Mouse (Mus musculus): ENCODE measurements at regions not wholly inside any gene's neighbourhood (a gene's known extent, or its start where the extent isn't known, plus 50 kb on each side); places are given as distances from the start of the nearest gene placed in this dataset.

GRCm38 (mm10) chr5:7428291-7428690 is 83.7 kb upstream of the Zfp804b start:
- in situ Hi-C loops (cut with MboI; ENCODE audit: low sequenced_read_pairs in 2 of 2, unreplicated experiment in 2 of 2), result no loop called here
- Histone ChIP-seq H3K4me3 (ENCODE audit: insufficient read depth in 1 of 2, low read depth in 1 of 2, low read length in 2 of 2, poor library complexity in 1 of 2, severe bottlenecking in 1 of 2) (no peak overlapping the region), H3K9me3 (ENCODE audit: control insufficient read depth, insufficient read depth, low read depth, low read length) (no peaks in the 10 kb centered on the region), H3K9ac (ENCODE audit: insufficient read depth, low read depth, low read length, poor library complexity, severe bottlenecking) (no peak overlapping the region), H3K27ac (ENCODE audit: insufficient read depth, low read depth, low read length, poor library complexity, severe bottlenecking) (no peak overlapping the region), H3K36me3 (ENCODE audit: control insufficient read depth, insufficient read depth, low read length, poor library complexity, severe bottlenecking) (no peaks in the 10 kb centered on the region), H3K4me1 (ENCODE audit: control insufficient read depth in 2 of 2, insufficient read depth in 2 of 2, low read length in 2 of 2, poor library complexity in 1 of 2) (no peaks in the 10 kb centered on the region)
- DNase-seq (ENCODE audit: low read depth, low spot score), result peak; percentile 11
- TF ChIP-seq HCFC1 (IDR thresholded peaks at IDR 0.05; ENCODE audit: borderline replicate concordance, insufficient read depth, low read length), result no peak
- no peak for TF ChIP-seq ZNF384 (IDR thresholded peaks at IDR 0.05; ENCODE audit: low read depth, low read length)
- TF ChIP-seq CHD2 (IDR thresholded peaks at IDR 0.05; ENCODE audit: low read depth, low read length), result no peak
- no peak for TF ChIP-seq MAFK (IDR thresholded peaks at IDR 0.05; ENCODE audit: insufficient read depth, low read depth, low read length)
- TF ChIP-seq ZC3H11A (IDR thresholded peaks at IDR 0.05; ENCODE audit: borderline replicate concordance, low read depth, low read length), result no peak

- no peak for DNase-seq (ENCODE audit: low read depth, low spot score)
- Histone ChIP-seq H3K9me3 (ENCODE audit: control insufficient read depth, insufficient read depth, low read depth, low read length) (no peaks in the 10 kb centered on the region), H3K4me1 (ENCODE audit: control insufficient read depth in 2 of 2, insufficient read depth in 2 of 2, low read length in 2 of 2, poor library complexity in 1 of 2) (no peaks in the 10 kb centered on the region), H3K4me3 (ENCODE audit: insufficient read depth in 1 of 2, low read depth in 1 of 2, low read length in 2 of 2, poor library complexity in 1 of 2, severe bottlenecking in 1 of 2) (no peak overlapping the region), H3K27ac (ENCODE audit: insufficient read depth, low read depth, low read length, poor library complexity, severe bottlenecking) (no peak overlapping the region), H3K9ac (ENCODE audit: insufficient read depth, low read depth, low read length, poor library complexity, severe bottlenecking) (no peak overlapping the region), H3K36me3 (ENCODE audit: control insufficient read depth, insufficient read depth, low read length, poor library complexity, severe bottlenecking) (no peaks in the 10 kb centered on the region)
- TF ChIP-seq HCFC1 (IDR thresholded peaks at IDR 0.05; ENCODE audit: borderline replicate concordance, insufficient read depth, low read length) (no peak), MAFK (IDR thresholded peaks at IDR 0.05; ENCODE audit: insufficient read depth, low read depth, low read length) (no peak), ZC3H11A (IDR thresholded peaks at IDR 0.05; ENCODE audit: borderline replicate concordance, low read depth, low read length) (no peak), CHD2 (IDR thresholded peaks at IDR 0.05; ENCODE audit: low read depth, low read length) (no peak), ZNF384 (IDR thresholded peaks at IDR 0.05; ENCODE audit: low read depth, low read length) (no peak)
- in situ Hi-C loops (cut with MboI; ENCODE audit: low sequenced_read_pairs in 2 of 2, unreplicated experiment in 2 of 2), result no loop called here
Observed at GRCm38 (mm10) chr5:7436461-7436860, 91.9 kb upstream of the Zfp804b start.

GRCm38 (mm10) chr5:7448001-7448400 is 103.4 kb upstream of the Zfp804b start:
- Histone ChIP-seq H3K9me3 (ENCODE audit: control insufficient read depth, insufficient read depth, low read depth, low read length) (no peaks in the 10 kb centered on the region), H3K9ac (ENCODE audit: insufficient read depth, low read depth, low read length, poor library complexity, severe bottlenecking) (no peak overlapping the region), H3K4me3 (ENCODE audit: insufficient read depth in 1 of 2, low read depth in 1 of 2, low read length in 2 of 2, poor library complexity in 1 of 2, severe bottlenecking in 1 of 2) (no peak overlapping the region), H3K27ac (ENCODE audit: insufficient read depth, low read depth, low read length, poor library complexity, severe bottlenecking) (no peak overlapping the region), H3K36me3 (ENCODE audit: control insufficient read depth, insufficient read depth, low read length, poor library complexity, severe bottlenecking) (no peaks in the 10 kb centered on the region), H3K4me1 (ENCODE audit: control insufficient read depth in 2 of 2, insufficient read depth in 2 of 2, low read length in 2 of 2, poor library complexity in 1 of 2) (no peaks in the 10 kb centered on the region)
- DNase-seq (ENCODE audit: low read depth, low spot score), result no peak
- TF ChIP-seq CHD2 (IDR thresholded peaks at IDR 0.05; ENCODE audit: low read depth, low read length) (no peak), MAFK (IDR thresholded peaks at IDR 0.05; ENCODE audit: insufficient read depth, low read depth, low read length) (no peak), HCFC1 (IDR thresholded peaks at IDR 0.05; ENCODE audit: borderline replicate concordance, insufficient read depth, low read length) (no peak), ZC3H11A (IDR thresholded peaks at IDR 0.05; ENCODE audit: borderline replicate concordance, low read depth, low read length) (no peak), ZNF384 (IDR thresholded peaks at IDR 0.05; ENCODE audit: low read depth, low read length) (no peak)
- in situ Hi-C loops (cut with MboI; ENCODE audit: low sequenced_read_pairs in 2 of 2, unreplicated experiment in 2 of 2), result no loop called here

- in situ Hi-C loops (cut with MboI; ENCODE audit: low sequenced_read_pairs in 2 of 2, unreplicated experiment in 2 of 2), result no loop called here
- Histone ChIP-seq H3K9me3 (ENCODE audit: control insufficient read depth, insufficient read depth, low read depth, low read length) (no peaks in the 10 kb centered on the region), H3K4me1 (ENCODE audit: control insufficient read depth in 2 of 2, insufficient read depth in 2 of 2, low read length in 2 of 2, poor library complexity in 1 of 2) (no peaks in the 10 kb centered on the region), H3K4me3 (ENCODE audit: insufficient read depth in 1 of 2, low read depth in 1 of 2, low read length in 2 of 2, poor library complexity in 1 of 2, severe bottlenecking in 1 of 2) (no peak overlapping the region), H3K27ac (ENCODE audit: insufficient read depth, low read depth, low read length, poor library complexity, severe bottlenecking) (no peak overlapping the region), H3K9ac (ENCODE audit: insufficient read depth, low read depth, low read length, poor library complexity, severe bottlenecking) (no peak overlapping the region), H3K36me3 (ENCODE audit: control insufficient read depth, insufficient read depth, low read length, poor library complexity, severe bottlenecking) (no peaks in the 10 kb centered on the region)
- no peak for DNase-seq (ENCODE audit: low read depth, low spot score)
- TF ChIP-seq ZC3H11A (IDR thresholded peaks at IDR 0.05; ENCODE audit: borderline replicate concordance, low read depth, low read length) (no peak), HCFC1 (IDR thresholded peaks at IDR 0.05; ENCODE audit: borderline replicate concordance, insufficient read depth, low read length) (no peak), MAFK (IDR thresholded peaks at IDR 0.05; ENCODE audit: insufficient read depth, low read depth, low read length) (no peak), ZNF384 (IDR thresholded peaks at IDR 0.05; ENCODE audit: low read depth, low read length) (no peak), CHD2 (IDR thresholded peaks at IDR 0.05; ENCODE audit: low read depth, low read length) (no peak)
Observed at GRCm38 (mm10) chr5:7454896-7455295, 110.3 kb upstream of the Zfp804b start.

GRCm38 (mm10) chr5:7457102-7457501 is 112.5 kb upstream of the Zfp804b start:
- H3K9me3 ChIP-seq (ENCODE audit: control insufficient read depth, insufficient read depth, low read depth, low read length), result no peaks in the 10 kb centered on the region
- no peaks in the 10 kb centered on the region for H3K4me1 ChIP-seq (ENCODE audit: control insufficient read depth in 2 of 2, insufficient read depth in 2 of 2, low read length in 2 of 2, poor library complexity in 1 of 2)
- no peak overlapping the region for H3K4me3 ChIP-seq (ENCODE audit: insufficient read depth in 1 of 2, low read depth in 1 of 2, low read length in 2 of 2, poor library complexity in 1 of 2, severe bottlenecking in 1 of 2)
- no peak overlapping the region for H3K27ac ChIP-seq (ENCODE audit: insufficient read depth, low read depth, low read length, poor library complexity, severe bottlenecking)
- in situ Hi-C loops (cut with MboI; ENCODE audit: low sequenced_read_pairs in 2 of 2, unreplicated experiment in 2 of 2), result no loop called here
- TF ChIP-seq CHD2 (IDR thresholded peaks at IDR 0.05; ENCODE audit: low read depth, low read length), result no peak
- no peak for TF ChIP-seq MAFK (IDR thresholded peaks at IDR 0.05; ENCODE audit: insufficient read depth, low read depth, low read length)
- TF ChIP-seq HCFC1 (IDR thresholded peaks at IDR 0.05; ENCODE audit: borderline replicate concordance, insufficient read depth, low read length), result no peak
- TF ChIP-seq ZNF384 (IDR thresholded peaks at IDR 0.05; ENCODE audit: low read depth, low read length), result no peak
- no peak for TF ChIP-seq ZC3H11A (IDR thresholded peaks at IDR 0.05; ENCODE audit: borderline replicate concordance, low read depth, low read length)
- no peak overlapping the region for H3K9ac ChIP-seq (ENCODE audit: insufficient read depth, low read depth, low read length, poor library complexity, severe bottlenecking)
- no peak for DNase-seq (ENCODE audit: low read depth, low spot score)
- H3K36me3 ChIP-seq (ENCODE audit: control insufficient read depth, insufficient read depth, low read length, poor library complexity, severe bottlenecking), result no peaks in the 10 kb centered on the region
